Mouse (Mus musculus) megakaryocyte, embryonic 14.5 days (primary cell): ENCODE data around the gene Gpr179.

Source experiments
- FLI1 ChIP-seq: IDR thresholded peaks from 2 replicates; pipeline ENCODE4 v1.6.1; 2012; ENCODE audit warnings: low read length, inconsistent platforms, mixed read lengths
- GATA1 ChIP-seq: IDR thresholded peaks from 3 replicates; pipeline ENCODE4 v1.6.1; 2012; ENCODE audit warnings: mixed read lengths, low read length, inconsistent platforms, borderline replicate concordance

DNA sequence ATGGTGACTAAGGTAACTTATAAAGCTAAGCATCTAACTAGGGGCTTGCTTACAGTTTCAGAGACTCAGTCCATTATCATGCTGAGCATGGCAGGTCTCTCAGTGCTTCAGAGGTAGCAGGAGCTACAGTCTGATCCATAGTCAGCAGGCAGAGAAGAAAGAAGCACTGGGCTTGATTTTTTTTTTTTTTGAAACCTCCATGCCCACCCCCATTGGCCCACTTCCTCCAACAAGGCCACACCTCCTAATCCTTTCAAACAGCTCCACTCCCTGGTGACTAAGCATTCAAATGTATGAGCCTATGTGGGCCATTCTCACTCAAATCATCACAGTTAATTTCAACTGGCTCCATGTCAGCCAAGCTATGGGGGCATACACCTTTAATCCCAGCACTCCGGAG is 59.1 kb downstream of the Gpr179 start:
- TF ChIP-seq FLI1: no peak
- TF ChIP-seq GATA1: no peak
